Mouse (Mus musculus) c-Kit-negative CD71-positive TER-119-positive erythroid progenitor cells, embryonic 14.5 days (primary cell): ENCODE measurements around the gene Eloa.
A peak's percentile ranks its signal among the peaks of the same experiment; 100 is the strongest.
"Not testable (repeated sequence)": the region's sequence is repeated elsewhere in the genome, so short reads cannot be mapped to it uniquely, and the experiment has no call there.

Experiments used
- DNase-seq: peaks from one replicate; pipeline ENCODE4 v3.0.0-alpha.2; 2013; ENCODE audit warnings: low read depth, low spot score

The Eloa gene

DNA sequence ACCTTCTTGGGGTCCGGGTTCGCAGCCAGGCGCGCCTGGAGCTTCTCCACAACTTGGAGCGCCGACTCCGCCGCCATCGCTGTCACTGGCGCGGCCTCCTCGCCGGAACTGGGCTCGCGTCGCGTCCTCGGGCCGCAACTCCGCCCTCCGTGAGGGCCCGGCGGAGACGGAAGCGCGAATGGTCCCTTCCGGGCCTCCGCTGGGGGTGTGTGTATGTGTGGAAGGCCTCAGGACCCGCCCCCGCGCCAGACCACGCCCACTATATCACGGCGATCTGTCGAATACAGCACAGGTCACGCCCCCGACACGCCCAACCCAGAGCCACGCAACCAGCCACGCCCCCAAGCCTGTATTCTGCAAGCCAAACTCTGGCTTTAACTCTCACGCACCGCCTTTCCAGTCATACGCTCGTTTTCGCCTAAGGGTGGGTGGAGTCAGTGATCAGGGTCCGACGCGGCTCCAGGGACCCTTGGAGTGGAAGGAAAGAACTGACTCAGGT, at the start of gene Eloa:
TSS of gene Eloa (minus strand) at position 215 of the 499 bp plus-strand sequence.
- DNase-seq: peak; percentile 99

DNA sequence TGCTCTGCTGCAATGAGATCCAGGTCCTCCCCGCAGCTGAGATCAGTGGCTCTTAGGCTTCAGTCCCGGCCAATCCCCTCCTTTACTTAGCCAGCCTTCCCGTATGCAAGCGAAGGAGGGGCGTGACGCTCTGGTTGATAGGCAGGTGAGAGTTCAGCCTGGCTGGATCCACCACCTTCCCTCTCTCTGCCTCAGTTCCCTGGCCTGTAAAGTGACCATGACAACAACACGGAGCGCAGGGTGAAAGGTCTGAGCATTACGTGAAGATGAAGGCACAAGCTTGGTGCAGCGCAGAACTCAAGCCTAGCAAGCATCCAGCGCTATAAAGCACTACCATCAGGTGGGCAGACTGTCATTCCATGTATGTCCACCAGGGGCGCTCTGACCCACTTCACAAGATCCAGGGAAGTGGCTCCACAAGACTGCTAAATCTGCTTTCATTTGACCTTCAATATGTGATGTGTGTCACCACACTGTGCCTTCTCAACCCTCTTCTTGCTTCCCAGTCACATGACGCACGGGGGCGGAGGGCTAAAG, 49.7 kb upstream of the Eloa start:
- peak; percentile 50 for DNase-seq

GRCm38 (mm10) chr4:136070592-136070991, 49.0 kb upstream of the Eloa start:
- DNase-seq: no peak

- DNase-seq: no peak
These were observed 48.4 kb upstream of the Eloa start for GRCm38 (mm10) chr4:136069954-136070353.

- DNase-seq: peak; percentile 15
These were observed 47.8 kb upstream of the Eloa start for GRCm38 (mm10) chr4:136069313-136069712.

DNA sequence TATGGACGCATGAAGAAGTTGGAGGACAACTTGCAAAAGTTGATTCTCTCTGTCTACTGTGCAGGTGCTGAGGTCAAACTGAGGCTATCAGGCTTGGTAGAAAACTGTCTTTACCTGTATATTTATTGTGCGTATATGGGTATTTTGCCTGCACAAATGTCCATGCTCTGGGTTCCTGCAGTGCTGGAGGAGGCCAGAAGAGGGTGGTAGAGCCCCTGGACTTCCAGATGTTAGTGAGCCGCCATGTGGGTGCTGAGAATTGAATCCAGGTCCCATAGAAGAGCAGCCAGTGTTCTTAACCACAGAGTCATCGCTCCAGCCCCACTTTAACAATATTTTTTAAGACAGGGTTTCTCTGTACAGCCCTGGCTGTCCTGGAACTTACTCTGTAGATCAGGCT, 41.6 kb upstream of the Eloa start:
- no peak for DNase-seq

DNA sequence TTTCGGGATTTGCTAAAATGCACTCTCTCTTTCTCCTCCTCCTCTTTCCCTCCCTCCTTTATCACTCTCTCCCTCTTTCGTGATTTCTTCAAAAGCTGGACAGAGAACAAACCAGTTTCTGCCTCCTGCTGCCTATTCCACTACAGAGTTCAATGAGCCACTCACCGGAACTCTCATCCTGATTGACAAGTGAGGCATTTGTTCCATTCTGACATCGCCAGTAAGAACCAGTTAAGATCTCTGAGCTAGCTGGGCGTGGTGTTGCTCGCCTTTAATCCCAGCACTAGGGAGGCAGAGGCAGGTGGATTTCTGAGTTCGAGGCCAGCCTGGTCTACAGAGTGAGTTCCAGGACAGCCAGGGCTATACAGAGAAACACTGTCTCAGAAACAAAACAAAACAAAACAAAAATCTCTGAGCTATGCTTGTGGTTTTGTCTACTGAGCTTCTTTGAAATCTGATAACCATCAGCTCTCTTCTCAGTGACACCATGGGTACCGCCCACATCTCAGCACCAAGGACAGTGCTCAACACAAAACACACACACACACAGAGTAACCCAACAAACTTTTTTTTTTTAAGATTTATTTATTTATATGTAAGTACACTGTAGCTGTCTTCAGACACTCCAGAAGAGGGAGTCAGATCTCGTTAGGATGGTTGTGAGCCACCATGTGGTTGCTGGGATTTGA, 38.4 kb upstream of the Eloa start:
- DNase-seq: not testable (repeated sequence)

- DNase-seq: no peak
These were observed 36.4 kb upstream of the Eloa start for GRCm38 (mm10) chr4:136057916-136058315.

- no peak for DNase-seq
These were observed 34.5 kb upstream of the Eloa start for GRCm38 (mm10) chr4:136056030-136056429.

- no peak for DNase-seq
These were observed 32.3 kb upstream of the Eloa start for GRCm38 (mm10) chr4:136053843-136054242.

DNA sequence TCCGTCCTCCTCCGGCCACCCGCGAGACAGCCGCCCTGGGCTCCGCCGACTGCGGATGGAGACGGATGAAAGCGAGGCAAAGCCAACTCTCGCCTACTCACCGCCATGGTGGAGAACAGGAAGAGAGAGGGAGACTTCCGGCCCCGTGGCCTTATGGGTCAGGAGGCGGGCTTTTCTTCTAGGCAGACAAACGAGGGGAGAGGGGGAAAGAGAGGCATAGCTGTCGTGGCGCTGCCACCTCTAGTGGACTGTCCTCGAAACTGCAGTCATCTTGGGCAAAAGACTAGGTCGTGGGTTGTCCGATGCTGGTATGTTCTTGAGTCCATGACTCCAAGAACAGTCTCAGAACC, 31.7 kb upstream of the Eloa start, which contains the start of gene Rpl11:
TSS of gene Rpl11 (minus strand) at position 182 of the 350 bp plus-strand sequence.
- peak; percentile 84 for DNase-seq

GRCm38 (mm10) chr4:136052534-136053246, 31.1 kb upstream of the Eloa start:
- DNase-seq: no peak

DNA sequence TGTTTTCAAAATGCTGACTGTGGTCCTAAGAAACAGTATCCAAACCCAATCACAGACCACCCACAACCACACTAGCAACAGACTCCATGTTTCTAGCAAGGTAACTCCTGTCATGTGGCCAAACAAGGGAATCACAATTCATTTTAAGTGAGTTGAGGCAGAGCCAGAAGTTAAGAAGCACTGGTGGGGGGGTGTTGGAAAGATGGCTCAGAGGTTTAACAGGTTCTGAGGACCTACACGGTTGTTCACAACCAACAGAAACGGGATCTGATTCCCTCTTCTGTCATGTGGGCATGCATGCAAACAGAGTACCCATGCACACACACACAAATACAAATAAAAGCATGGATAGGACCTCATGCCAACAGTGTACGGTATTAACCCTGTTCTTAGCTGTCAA, 30.5 kb upstream of the Eloa start:
- no peak for DNase-seq

- DNase-seq: no peak
These were observed 28.7 kb upstream of the Eloa start for GRCm38 (mm10) chr4:136050226-136050625.

GRCm38 (mm10) chr4:136048291-136049032, 26.9 kb upstream of the Eloa start:
- no peak for DNase-seq

- DNase-seq: no peak
These were observed 26.1 kb upstream of the Eloa start for GRCm38 (mm10) chr4:136047626-136048025.

DNA sequence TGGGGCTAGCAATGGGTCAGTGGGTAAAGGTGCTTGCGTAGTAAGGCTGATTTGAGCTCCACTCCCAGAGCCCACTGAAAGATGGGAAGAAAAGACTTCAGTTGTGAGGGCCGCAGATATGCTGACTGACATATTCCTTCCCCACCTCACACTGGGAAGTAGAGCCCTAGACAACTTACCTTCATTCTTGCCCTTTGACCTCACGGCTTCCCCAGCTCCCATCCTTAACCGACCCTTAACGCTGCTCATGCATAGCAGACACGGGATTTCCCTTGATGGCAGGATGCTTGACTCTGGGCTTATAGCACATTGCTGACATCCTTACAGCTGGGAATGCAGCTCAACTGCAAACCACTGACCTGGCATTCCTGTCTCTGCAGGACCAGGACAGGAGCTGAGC, 25.3 kb upstream of the Eloa start:
- no peak for DNase-seq

GRCm38 (mm10) chr4:136045091-136045490, 23.5 kb upstream of the Eloa start:
- no peak for DNase-seq

DNA sequence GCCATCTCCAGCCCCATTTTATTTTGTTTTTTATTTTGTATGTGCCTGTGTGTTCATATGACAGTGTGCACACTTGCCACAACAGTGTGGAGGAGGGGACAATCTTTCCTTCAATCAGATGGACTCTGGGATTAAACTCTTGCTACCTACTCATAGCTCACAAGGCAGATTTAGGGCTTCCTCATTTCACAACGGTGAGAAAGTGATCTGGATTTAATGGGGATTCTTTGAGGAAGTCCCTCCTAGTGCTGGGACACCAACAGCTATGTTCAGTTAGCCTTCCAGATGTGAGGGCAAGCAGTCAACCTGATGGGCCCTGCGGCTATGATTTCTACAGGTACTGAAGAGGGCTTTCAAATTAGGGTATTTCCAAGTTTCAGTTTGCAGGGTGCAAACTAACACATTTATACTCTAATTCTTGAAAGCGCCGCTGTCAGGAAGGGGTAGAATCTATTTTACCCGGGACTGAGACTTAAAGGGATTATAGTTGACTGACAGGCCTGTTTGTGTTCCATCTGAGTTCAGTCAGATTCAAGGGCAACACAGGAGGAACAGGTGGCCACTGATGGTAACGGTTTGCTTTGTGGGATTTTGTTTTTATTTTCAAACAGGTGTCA, 22.3 kb upstream of the Eloa start:
- DNase-seq: no peak

GRCm38 (mm10) chr4:136035078-136035477, 13.5 kb upstream of the Eloa start:
- no peak for DNase-seq

DNA sequence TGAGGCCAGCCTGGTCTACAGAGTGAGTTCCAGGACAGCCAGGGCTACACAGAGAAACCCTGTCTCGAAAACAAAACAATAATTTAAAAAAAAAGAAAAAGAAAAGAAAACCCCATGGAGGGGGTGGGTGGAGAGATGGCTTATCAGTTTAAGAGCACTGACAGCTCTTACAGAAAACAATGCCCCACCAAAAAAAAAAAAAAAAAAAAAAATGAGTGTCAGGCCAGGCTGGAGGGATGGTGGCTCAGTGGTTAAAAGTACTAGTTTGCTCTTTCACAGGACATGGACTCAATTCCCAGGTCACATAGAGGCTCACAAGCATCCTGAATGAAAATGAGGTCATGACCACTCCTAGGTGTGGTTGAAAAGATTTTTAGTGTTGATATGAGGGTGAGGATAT, 11.7 kb upstream of the Eloa start:
- no peak for DNase-seq
